Mouse (Mus musculus): ENCODE data around the gene Slc12a3. TPM values are rescaled to one million over a fixed set of nuclear protein-coding genes. Genes with fewer than 3 reads are reported as not detected.

The Slc12a3 gene
- polyA plus RNA-seq, 1 experiment from 2014 or later = 0.10 TPM

GRCm38 (mm10) chr8:94340796-94341195 lies 11.8 kb downstream of the Slc12a3 start:
- ATAC-seq = no peak
- Histone ChIP-seq H3K36me3 (no peaks in the 10 kb centered on the region), H3K9ac (no peak overlapping the region), H3K27me3 (replicated peaks) (no peaks in the 10 kb centered on the region), H3K9me3 (no peaks in the 10 kb centered on the region), H3K4me1 (replicated peaks) (no peaks in the 10 kb centered on the region), H3K4me2 (replicated peaks) (no peak overlapping the region), H3K4me3 (replicated peaks) (no peak overlapping the region), H3K27ac (no peak overlapping the region)
- WGBS = 75% methylated on average over 7 of the region's 7 CpGs

GRCm38 (mm10) chr8:94342691-94343090 lies 13.7 kb downstream of the Slc12a3 start:
- Histone ChIP-seq H3K4me1 (replicated peaks) (no peaks in the 10 kb centered on the region), H3K4me2 (replicated peaks) (no peak overlapping the region), H3K27ac (no peak overlapping the region), H3K9me3 (no peaks in the 10 kb centered on the region), H3K4me3 (replicated peaks) (no peak overlapping the region), H3K36me3 (no peaks in the 10 kb centered on the region), H3K27me3 (replicated peaks) (no peaks in the 10 kb centered on the region), H3K9ac (no peak overlapping the region)
- no peak for ATAC-seq
- 87% methylated on average over 10 of the region's 10 CpGs for WGBS

- H3K9me3 ChIP-seq = no peaks in the 10 kb centered on the region
Measured at GRCm38 (mm10) chr8:94343290-94343689, 14.3 kb downstream of the Slc12a3 start.

GRCm38 (mm10) chr8:94343778-94344320 lies 14.8 kb downstream of the Slc12a3 start:
- 85% methylated on average over 11 of the region's 11 CpGs for WGBS
- Histone ChIP-seq H3K36me3 (no peaks in the 10 kb centered on the region), H3K4me1 (replicated peaks) (no peaks in the 10 kb centered on the region), H3K4me2 (replicated peaks) (no peak overlapping the region), H3K9me3 (no peaks in the 10 kb centered on the region), H3K4me3 (replicated peaks) (no peak overlapping the region), H3K27ac (no peak overlapping the region), H3K27me3 (replicated peaks) (no peaks in the 10 kb centered on the region), H3K9ac (no peak overlapping the region)
- no peak for ATAC-seq

More at GRCm38 (mm10) chr8:94343290-94343689, 14.3 kb downstream of the Slc12a3 start:
- H3K27me3 ChIP-seq (replicated peaks) = no peaks in the 10 kb centered on the region
- no peak overlapping the region for H3K4me2 ChIP-seq (replicated peaks)
- ATAC-seq = 0 out of 2 replicates have a peak, but pooled peaks have one; percentile 5
- H3K36me3 ChIP-seq = no peaks in the 10 kb centered on the region
- H3K4me1 ChIP-seq (replicated peaks) = no peaks in the 10 kb centered on the region
- H3K4me3 ChIP-seq (replicated peaks) = no peak overlapping the region
- H3K9ac ChIP-seq = no peak overlapping the region
- 12% methylated on average over 6 of the region's 6 CpGs for WGBS
- no peak overlapping the region for H3K27ac ChIP-seq

- Histone ChIP-seq H3K27me3 (replicated peaks) (no peaks in the 10 kb centered on the region), H3K9me3 (no peaks in the 10 kb centered on the region), H3K36me3 (no peaks in the 10 kb centered on the region), H3K9ac (no peak overlapping the region), H3K27ac (no peak overlapping the region), H3K4me1 (replicated peaks) (no peaks in the 10 kb centered on the region), H3K4me3 (replicated peaks) (no peak overlapping the region), H3K4me2 (replicated peaks) (no peak overlapping the region)
- 84% methylated on average over 4 of the region's 4 CpGs for WGBS
- peak; percentile 46; the same call in 1 of the 2 replicates for ATAC-seq
Measured at GRCm38 (mm10) chr8:94345657-94346056, 16.7 kb downstream of the Slc12a3 start.

- Histone ChIP-seq H3K9ac (no peak overlapping the region), H3K4me2 (replicated peaks) (no peak overlapping the region), H3K4me3 (replicated peaks) (no peak overlapping the region), H3K36me3 (no peaks in the 10 kb centered on the region), H3K27ac (no peak overlapping the region), H3K27me3 (replicated peaks) (no peaks in the 10 kb centered on the region), H3K9me3 (no peaks in the 10 kb centered on the region), H3K4me1 (replicated peaks) (no peaks in the 10 kb centered on the region)
- 84% methylated on average over 13 of the region's 13 CpGs for WGBS
- no peak for ATAC-seq
Measured at GRCm38 (mm10) chr8:94346264-94346663, 17.3 kb downstream of the Slc12a3 start.

- Histone ChIP-seq H3K4me2 (replicated peaks) (no peak overlapping the region), H3K9me3 (no peaks in the 10 kb centered on the region), H3K27me3 (replicated peaks) (no peaks in the 10 kb centered on the region), H3K4me3 (replicated peaks) (no peak overlapping the region), H3K27ac (no peak overlapping the region), H3K9ac (no peak overlapping the region), H3K4me1 (replicated peaks) (no peaks in the 10 kb centered on the region), H3K36me3 (no peaks in the 10 kb centered on the region)
- 61% methylated on average over 9 of the region's 9 CpGs for WGBS
- ATAC-seq = no peak
Measured at GRCm38 (mm10) chr8:94348425-94348824, 19.4 kb downstream of the Slc12a3 start.

GRCm38 (mm10) chr8:94354069-94354531 lies 25.1 kb downstream of the Slc12a3 start:
- Histone ChIP-seq H3K4me2 (replicated peaks) (no peak overlapping the region), H3K9ac (no peak overlapping the region), H3K4me1 (replicated peaks) (0 out of 2 replicates have a peak, but pooled peaks cover 3% of the 10 kb centered on the region), H3K27me3 (replicated peaks) (no peaks in the 10 kb centered on the region), H3K4me3 (replicated peaks) (no peak overlapping the region), H3K27ac (peak overlapping the region; percentile 61), H3K9me3 (no peaks in the 10 kb centered on the region), H3K36me3 (no peaks in the 10 kb centered on the region)
- peak; percentile 90 for ATAC-seq
- WGBS = 53% methylated on average over 7 of the region's 7 CpGs

- peak; percentile 88 for ATAC-seq
- Histone ChIP-seq H3K9me3 (no peaks in the 10 kb centered on the region), H3K36me3 (no peaks in the 10 kb centered on the region), H3K4me1 (replicated peaks) (0 out of 2 replicates have a peak, but pooled peaks cover 3% of the 10 kb centered on the region), H3K4me2 (replicated peaks) (no peak overlapping the region), H3K4me3 (replicated peaks) (no peak overlapping the region), H3K27me3 (replicated peaks) (no peaks in the 10 kb centered on the region), H3K27ac (peak overlapping the region; percentile 61), H3K9ac (no peak overlapping the region)
- WGBS = 45% methylated on average over 4 of the region's 4 CpGs
Measured at GRCm38 (mm10) chr8:94354571-94354970, 25.6 kb downstream of the Slc12a3 start.

GRCm38 (mm10) chr8:94357220-94357619 lies 28.2 kb downstream of the Slc12a3 start:
- Histone ChIP-seq H3K4me3 (replicated peaks) (no peak overlapping the region), H3K27me3 (replicated peaks) (no peaks in the 10 kb centered on the region), H3K4me1 (replicated peaks) (0 out of 2 replicates have a peak, but pooled peaks cover 3% of the 10 kb centered on the region), H3K9me3 (no peaks in the 10 kb centered on the region), H3K36me3 (no peaks in the 10 kb centered on the region), H3K9ac (no peak overlapping the region), H3K27ac (no peak overlapping the region), H3K4me2 (replicated peaks) (no peak overlapping the region)
- no peak for ATAC-seq
- WGBS = 78% methylated on average over 6 of the region's 6 CpGs

- ATAC-seq = no peak
- H3K27ac ChIP-seq = no peak overlapping the region
- WGBS = 54% methylated on average over 5 of the region's 5 CpGs
Measured at GRCm38 (mm10) chr8:94358541-94358940, 29.5 kb downstream of the Slc12a3 start.

GRCm38 (mm10) chr8:94361774-94362431 lies 32.9 kb downstream of the Slc12a3 start:
- ATAC-seq = no peak
- Histone ChIP-seq H3K27ac (0 out of 2 replicates have a peak overlapping the region, but pooled peaks have one; percentile 70), H3K4me1 (replicated peaks) (0 out of 2 replicates have a peak, but pooled peaks cover 7% of the 10 kb centered on the region), H3K27me3 (replicated peaks) (no peaks in the 10 kb centered on the region), H3K4me3 (replicated peaks) (no peak overlapping the region), H3K9ac (no peak overlapping the region), H3K4me2 (replicated peaks) (no peak overlapping the region), H3K9me3 (no peaks in the 10 kb centered on the region), H3K36me3 (no peaks in the 10 kb centered on the region)
- WGBS = 83% methylated on average over 6 of the region's 6 CpGs

More at GRCm38 (mm10) chr8:94358541-94358940, 29.5 kb downstream of the Slc12a3 start:
- Histone ChIP-seq H3K4me2 (replicated peaks) (no peak overlapping the region), H3K27me3 (replicated peaks) (no peaks in the 10 kb centered on the region), H3K9me3 (no peaks in the 10 kb centered on the region), H3K4me3 (replicated peaks) (no peak overlapping the region), H3K9ac (no peak overlapping the region), H3K36me3 (no peaks in the 10 kb centered on the region), H3K4me1 (replicated peaks) (0 out of 2 replicates have a peak, but pooled peaks cover 7% of the 10 kb centered on the region)
